Mouse (Mus musculus) kidney, postnatal 14 days (tissue): ENCODE measurements around the gene Bcl9.

Source experiments
- DNase-seq: peaks from one replicate; pipeline ENCODE4 v3.0.0; 2022; ENCODE audit warnings: mixed read lengths

Gene Bcl9

GRCm38 (mm10) chr3:97297553-97298432 lies at the start of gene Bcl9:
Gene Bcl9, minus strand, starts transcription at chr3:97297917.
- peak; percentile 90 for DNase-seq

- DNase-seq = no peak
These were observed 41.5 kb upstream of the Bcl9 start for GRCm38 (mm10) chr3:97339193-97339576.

- DNase-seq = peak; percentile 91
These were observed 40.9 kb upstream of the Bcl9 start for GRCm38 (mm10) chr3:97338522-97339192.

- peak; percentile 57 for DNase-seq
These were observed 39.6 kb upstream of the Bcl9 start for GRCm38 (mm10) chr3:97337306-97337705.

GRCm38 (mm10) chr3:97336331-97336730 lies 38.6 kb upstream of the Bcl9 start:
- DNase-seq = no peak

- no peak for DNase-seq
These were observed 36.9 kb upstream of the Bcl9 start for GRCm38 (mm10) chr3:97334618-97335017.

GRCm38 (mm10) chr3:97332172-97332571 lies 34.5 kb upstream of the Bcl9 start:
- peak; percentile 20 for DNase-seq

GRCm38 (mm10) chr3:97327809-97328208 lies 30.1 kb upstream of the Bcl9 start:
- DNase-seq = no peak

- DNase-seq = no peak
These were observed 29.6 kb upstream of the Bcl9 start for GRCm38 (mm10) chr3:97327356-97327755.

- no peak for DNase-seq
These were observed 28.1 kb upstream of the Bcl9 start for GRCm38 (mm10) chr3:97325621-97326345.

- no peak for DNase-seq
These were observed 26.3 kb upstream of the Bcl9 start for GRCm38 (mm10) chr3:97324046-97324445.

GRCm38 (mm10) chr3:97317302-97317701 lies 19.6 kb upstream of the Bcl9 start:
- DNase-seq = no peak

GRCm38 (mm10) chr3:97313431-97313830 lies 15.7 kb upstream of the Bcl9 start:
- no peak for DNase-seq

GRCm38 (mm10) chr3:97311998-97312397 lies 14.3 kb upstream of the Bcl9 start:
- DNase-seq = peak; percentile 79

GRCm38 (mm10) chr3:97309748-97310536 lies 12.2 kb upstream of the Bcl9 start:
- peak; percentile 13 for DNase-seq

GRCm38 (mm10) chr3:97308440-97308839 lies 10.7 kb upstream of the Bcl9 start:
- DNase-seq = no peak

- no peak for DNase-seq
These were observed 8.2 kb upstream of the Bcl9 start for GRCm38 (mm10) chr3:97305907-97306306.

GRCm38 (mm10) chr3:97301586-97301985 lies 3.9 kb upstream of the Bcl9 start:
- no peak for DNase-seq

GRCm38 (mm10) chr3:97300370-97300769 lies 2.7 kb upstream of the Bcl9 start:
- no peak for DNase-seq

- no peak for DNase-seq
These were observed 2.2 kb upstream of the Bcl9 start for GRCm38 (mm10) chr3:97299885-97300284.

- DNase-seq = peak; percentile 46
These were observed 1.2 kb upstream of the Bcl9 start for GRCm38 (mm10) chr3:97298856-97299465.

- DNase-seq = peak; percentile 56
These were observed 670 bp downstream of the Bcl9 start for GRCm38 (mm10) chr3:97296941-97297552.
